In the genomic region with DNA sequence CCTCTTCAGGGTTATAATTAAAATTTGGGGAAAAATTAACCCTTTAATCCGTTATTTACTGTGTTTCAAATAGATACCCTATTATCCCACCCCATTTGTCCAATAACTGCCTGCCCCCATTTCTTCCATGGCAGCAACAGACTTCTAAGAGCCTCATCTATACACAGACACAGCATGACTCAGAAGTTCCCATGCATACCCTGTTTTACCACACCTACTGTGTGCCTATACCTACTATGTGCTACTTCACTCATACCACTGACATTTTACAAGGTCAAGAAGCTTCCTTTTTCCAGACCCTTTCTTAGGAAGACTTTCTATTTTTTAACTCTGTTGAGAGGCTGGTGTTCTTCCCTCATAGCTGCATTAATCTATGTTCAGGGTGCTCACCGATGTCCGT, we compare ENCODE assay signal across 35 mouse cellular contexts. TPM values are rescaled to one million over a fixed set of nuclear protein-coding genes. Genes with fewer than 3 reads are reported as not detected.
"Had no signal": no experiment of that assay in that cellular context is flagged by ENCODE, and none has a peak within 500 bp of the region (broad histone marks: within the 10 kb centered on the region; RNA-seq: fewer than 3 reads in every experiment).

No protein-coding gene starts in this region.

- H3K4me1 ChIP-seq: heart, embryonic 12.5 days; heart, embryonic 13.5 days; heart, embryonic 15.5 days; hindbrain, embryonic 10.5 days; hindbrain, embryonic 12.5 days; hindbrain, embryonic 13.5 days; hindbrain, embryonic 15.5 days; intestine, embryonic 15.5 days; kidney, embryonic 15.5 days had no signal

- H3K9ac ChIP-seq: heart, embryonic 12.5 days; heart, embryonic 13.5 days; heart, embryonic 15.5 days; hindbrain, embryonic 12.5 days; hindbrain, embryonic 13.5 days; hindbrain, embryonic 14.5 days; hindbrain, embryonic 15.5 days; intestine, embryonic 15.5 days; kidney, embryonic 15.5 days had no signal

- H3K27ac ChIP-seq: heart, embryonic 13.5 days; heart, embryonic 15.5 days; hindbrain, embryonic 10.5 days; hindbrain, embryonic 12.5 days; hindbrain, embryonic 13.5 days; hindbrain, embryonic 14.5 days; hindbrain, embryonic 15.5 days; hindbrain, postnatal 0 days; intestine, embryonic 15.5 days; kidney, embryonic 15.5 days; kidney, postnatal 0 days; layer of hippocampus, adult 2 months; left cerebral cortex, adult 2 months had no signal

- H3K4me2 ChIP-seq: heart, embryonic 11.5 days; heart, embryonic 12.5 days; heart, embryonic 13.5 days; heart, embryonic 15.5 days; hindbrain, embryonic 12.5 days; hindbrain, embryonic 13.5 days; hindbrain, embryonic 14.5 days; hindbrain, embryonic 15.5 days; intestine, embryonic 15.5 days; kidney, embryonic 15.5 days had no signal

- DNase-seq: heart, postnatal 10 days; heart, postnatal 14 days; heart, postnatal 36 days; heart, postnatal 4 days; kidney, adult 11 months; kidney, adult 18-20 months; kidney, adult 2 months; kidney, adult 8-10 months; kidney, adult 9 months; kidney, postnatal 10 days; kidney, postnatal 14 days; kidney, postnatal 25 days; kidney, postnatal 36 days; kidney, postnatal 4 days; layer of hippocampus, adult 9-11 months; layer of hippocampus, postnatal 36 days had no signal

- H3K9me3 ChIP-seq: heart, embryonic 12.5 days; heart, embryonic 13.5 days; heart, embryonic 15.5 days; hindbrain, embryonic 10.5 days; hindbrain, embryonic 12.5 days; hindbrain, embryonic 13.5 days; hindbrain, embryonic 15.5 days; intestine, embryonic 15.5 days; kidney, embryonic 15.5 days had no signal

- H3K4me3 ChIP-seq: heart, embryonic 12.5 days; heart, embryonic 13.5 days; heart, embryonic 15.5 days; hindbrain, embryonic 10.5 days; hindbrain, embryonic 12.5 days; hindbrain, embryonic 13.5 days; hindbrain, embryonic 15.5 days; intestine, embryonic 15.5 days; kidney, embryonic 15.5 days; layer of hippocampus, adult 2 months; left cerebral cortex, adult 2 months had no signal

- H3K27me3 ChIP-seq: heart, embryonic 12.5 days; heart, embryonic 13.5 days; heart, embryonic 15.5 days; hindbrain, embryonic 12.5 days; hindbrain, embryonic 13.5 days; hindbrain, embryonic 15.5 days; intestine, embryonic 15.5 days; kidney, embryonic 15.5 days had no signal

- H3K36me3 ChIP-seq: heart, embryonic 12.5 days; heart, embryonic 13.5 days; heart, embryonic 15.5 days; hindbrain, embryonic 10.5 days; intestine, embryonic 15.5 days; kidney, embryonic 15.5 days had no signal

RNA-seq across cellular contexts. Expression of a gene that starts 35.1 kb away (rescaled TPM):
- total RNA-seq: heart, postnatal 10 days; heart, postnatal 14 days; heart, postnatal 25 days; heart, postnatal 36 days; heart, postnatal 4 days; hematopoietic stem cell, adult 5-6 weeks had no signal
- polyA plus RNA-seq: heart, embryonic 12.5 days; heart, postnatal 0 days; inflammation-experienced regulatory T-cells, adult 6 months had no signal

RNA-seq across cellular contexts. Expression of a gene that starts 35.4 kb away (rescaled TPM):
- total RNA-seq: heart, postnatal 25 days; heart, postnatal 36 days; hematopoietic stem cell, adult 5-6 weeks had no signal
